Mouse (Mus musculus) kidney, embryonic 15.5 days (tissue): ENCODE data around the gene Zdhhc21. TPM values are rescaled to one million over a fixed set of nuclear protein-coding genes. Genes with fewer than 3 reads are reported as not detected.
A peak's percentile ranks its signal among the peaks of the same experiment; 100 is the strongest.

Source experiments
- ATAC-seq: fragments of 200-750 bp; cut with Nextera tagmentation; replicated peaks from 2 replicates; pipeline ENCODE4 v1.8.0; 2017; ENCODE audit warnings: moderate TSS enrichment; ENCODE audit not compliant: low FRiP score
- H3K27ac ChIP-seq: fragments of 300-500 bp; sonication (generic); 2 replicates; pipeline ENCODE4 v1.5.1; 2015; ENCODE audit warnings: mild to moderate bottlenecking, inconsistent platforms
- H3K27me3 ChIP-seq: fragments of 300-500 bp; sonication (generic); 2 replicates; pipeline ENCODE4 v1.6.1; 2015; ENCODE audit warnings: inconsistent platforms
- H3K36me3 ChIP-seq: fragments of 300-500 bp; sonication (generic); 2 replicates; pipeline ENCODE4 v1.6.1; 2015; ENCODE audit warnings: inconsistent platforms
- H3K4me1 ChIP-seq: fragments of 300-500 bp; sonication (generic); 2 replicates; pipeline ENCODE4 v1.6.1; 2015; ENCODE audit warnings: inconsistent platforms
- H3K4me2 ChIP-seq: fragments of 300-500 bp; sonication (generic); 2 replicates; pipeline ENCODE4 v1.6.1; 2015; ENCODE audit warnings: moderate library complexity, mild to moderate bottlenecking, inconsistent platforms
- H3K4me3 ChIP-seq: fragments of 300-500 bp; sonication (generic); replicated peaks from 2 replicates; pipeline ENCODE4 v1.5.1; 2015; ENCODE audit warnings: mild to moderate bottlenecking, inconsistent platforms
- H3K9ac ChIP-seq: fragments of 300-500 bp; sonication (generic); 2 replicates; pipeline ENCODE4 v1.6.1; 2015; ENCODE audit warnings: mild to moderate bottlenecking, inconsistent platforms
- H3K9me3 ChIP-seq: fragments of 300-500 bp; sonication (generic); replicated peaks from 2 replicates; pipeline ENCODE4 v1.6.1; 2016; ENCODE audit warnings: inconsistent platforms
- WGBS: fragments of 180-500 bp; shearing (Covaris S2); methylation state at CpG from one replicate; pipeline ENCODE4 v1.1.7; 2015; ENCODE audit warnings: mixed read lengths; 5-methylcytosine and 5-hydroxymethylcytosine counted together
- polyA plus RNA-seq: library from polyadenylated mRNA; unstranded; fragments of >200 nt; fragmentation: Nextera tagmentation; extraction: Ambion mirVana; gene quantifications from 2 replicates; pipeline ENCODE4 v1.2.1, GENCODE M21; 2015

Gene Zdhhc21
- polyA plus RNA-seq, 1 experiment from 2014 or later: 13.6 TPM

DNA sequence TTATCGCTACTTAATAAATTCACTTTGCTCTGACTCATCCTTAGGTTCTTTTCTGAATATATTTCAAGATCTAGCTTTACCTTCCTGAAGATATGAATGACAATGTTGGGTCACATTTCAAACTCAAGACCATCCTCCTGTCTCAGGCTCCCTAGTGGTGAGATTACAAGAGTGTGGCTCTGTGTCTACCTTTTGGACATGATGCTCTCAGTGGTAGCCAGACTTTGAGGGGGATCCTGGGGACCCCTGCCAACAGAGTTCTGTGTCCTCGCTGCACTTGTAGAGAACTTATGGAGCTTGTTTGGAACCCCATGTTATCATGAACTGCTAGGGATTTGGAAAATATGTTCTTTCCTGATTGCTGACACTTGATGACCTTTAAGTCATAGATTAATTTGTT lies 1.7 kb upstream of the Zdhhc21 start:
- Histone ChIP-seq H3K27me3 (no peaks in the 10 kb centered on the region), H3K9ac (no peak overlapping the region), H3K36me3 (no peaks in the 10 kb centered on the region), H3K9me3 (no peaks in the 10 kb centered on the region), H3K27ac (no peak overlapping the region), H3K4me3 (no peak overlapping the region), H3K4me2 (no peak overlapping the region), H3K4me1 (peaks cover 11% of the 10 kb centered on the region; the same call in 1 of the 2 replicates)
- no peak for ATAC-seq
- 93% methylated on average over 2 of the region's 2 CpGs for WGBS

DNA sequence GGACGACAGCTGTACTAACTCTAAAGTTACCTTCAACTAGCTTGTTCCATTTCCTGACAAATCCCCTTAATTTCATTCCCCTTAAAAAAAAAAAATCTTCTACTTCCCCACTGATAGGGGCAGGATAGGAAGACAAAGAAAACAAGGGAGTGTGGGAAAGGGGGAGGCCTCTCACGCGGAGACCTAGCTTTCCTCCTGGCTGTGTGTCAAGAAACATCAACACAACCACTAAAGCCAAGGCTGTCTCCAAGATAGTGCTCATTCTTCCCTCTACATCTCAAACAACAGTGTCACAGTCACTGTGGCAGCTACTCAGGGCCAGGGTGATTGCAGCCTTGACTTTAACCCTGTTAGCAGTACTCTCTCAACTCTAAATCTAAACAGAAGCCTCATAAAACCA lies 808 bp upstream of the Zdhhc21 start:
- no peak overlapping the region for H3K27ac ChIP-seq
- H3K4me1 ChIP-seq: peaks cover 11% of the 10 kb centered on the region; the same call in 1 of the 2 replicates
- 49% methylated on average over 3 of the region's 3 CpGs for WGBS
- H3K9ac ChIP-seq: no peak overlapping the region
- H3K4me3 ChIP-seq: no peak overlapping the region
- no peaks in the 10 kb centered on the region for H3K27me3 ChIP-seq
- no peaks in the 10 kb centered on the region for H3K36me3 ChIP-seq
- no peak for ATAC-seq
- H3K9me3 ChIP-seq: no peaks in the 10 kb centered on the region
- H3K4me2 ChIP-seq: no peak overlapping the region

DNA sequence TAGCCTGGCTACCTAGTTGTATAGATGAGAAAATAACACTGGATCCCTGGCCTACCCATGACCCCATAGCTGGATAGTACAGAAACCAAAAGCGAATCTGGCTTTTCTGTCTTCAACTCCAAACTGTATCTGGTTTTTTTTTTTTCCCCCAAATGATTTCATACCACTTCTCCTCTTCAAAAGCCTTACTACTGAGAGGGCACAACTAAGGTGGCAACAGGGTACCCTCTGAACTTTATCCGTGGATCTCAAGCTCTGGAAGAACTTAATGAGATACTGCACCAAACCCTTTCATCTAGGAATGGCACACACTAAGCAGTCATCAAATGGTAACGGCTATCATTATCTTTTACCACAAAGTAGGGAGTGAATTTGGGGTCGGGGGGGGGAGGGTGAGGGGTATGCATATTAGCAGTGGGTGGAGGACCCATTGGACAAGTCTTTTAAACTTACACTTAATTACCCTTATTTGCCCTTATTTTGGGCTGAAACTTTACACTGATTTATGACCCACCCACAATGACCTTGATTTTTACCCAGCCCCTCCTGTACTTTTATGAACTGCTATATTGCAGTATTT lies 1.2 kb downstream of the Zdhhc21 start:
- no peaks in the 10 kb centered on the region for H3K27me3 ChIP-seq
- 27% methylated on average over 4 of the region's 4 CpGs for whole genome bisulfite sequencing
- no peaks in the 10 kb centered on the region for H3K36me3 ChIP-seq
- H3K9ac ChIP-seq: peak overlapping the region; percentile 72; the same call in 1 of the 2 replicates
- H3K4me2 ChIP-seq: peak overlapping the region; percentile 88
- 0 out of 2 replicates have a peak overlapping the region, but pooled peaks have one; percentile 90 for H3K27ac ChIP-seq
- ATAC-seq: 0 out of 2 replicates have a peak, but pooled peaks have one; percentile 1
- H3K4me1 ChIP-seq: peaks cover 11% of the 10 kb centered on the region; the same call in 1 of the 2 replicates
- peak overlapping the region; percentile 84 for H3K4me3 ChIP-seq
- no peaks in the 10 kb centered on the region for H3K9me3 ChIP-seq

DNA sequence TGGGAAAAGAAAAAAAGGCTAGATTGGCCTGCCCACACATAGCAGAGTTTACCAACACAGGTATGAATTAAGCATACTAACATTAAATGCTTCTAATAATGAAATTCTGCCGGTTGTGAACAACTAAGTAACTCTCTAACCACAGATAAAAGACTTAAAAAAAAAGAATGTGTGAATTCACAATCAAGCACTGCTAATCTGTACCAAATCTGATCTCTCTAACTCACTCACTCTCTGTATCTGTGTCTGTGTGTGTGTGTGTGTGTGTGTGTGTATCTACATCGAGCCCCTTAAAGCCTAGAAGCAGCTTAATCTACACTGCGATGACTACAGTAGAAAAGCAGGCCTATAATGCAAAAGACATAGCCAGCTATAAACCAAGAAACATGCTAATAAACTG lies 2.8 kb downstream of the Zdhhc21 start:
- no peak overlapping the region for H3K27ac ChIP-seq
- H3K4me1 ChIP-seq: peaks cover 11% of the 10 kb centered on the region; the same call in 1 of the 2 replicates
- ATAC-seq: no peak
- H3K36me3 ChIP-seq: peaks cover 5% of the 10 kb centered on the region; the same call in 1 of the 2 replicates
- H3K4me2 ChIP-seq: no peak overlapping the region
- 87% methylated on average over 3 of the region's 3 CpGs for WGBS
- H3K4me3 ChIP-seq: no peak overlapping the region
- no peaks in the 10 kb centered on the region for H3K27me3 ChIP-seq
- no peaks in the 10 kb centered on the region for H3K9me3 ChIP-seq
- no peak overlapping the region for H3K9ac ChIP-seq

DNA sequence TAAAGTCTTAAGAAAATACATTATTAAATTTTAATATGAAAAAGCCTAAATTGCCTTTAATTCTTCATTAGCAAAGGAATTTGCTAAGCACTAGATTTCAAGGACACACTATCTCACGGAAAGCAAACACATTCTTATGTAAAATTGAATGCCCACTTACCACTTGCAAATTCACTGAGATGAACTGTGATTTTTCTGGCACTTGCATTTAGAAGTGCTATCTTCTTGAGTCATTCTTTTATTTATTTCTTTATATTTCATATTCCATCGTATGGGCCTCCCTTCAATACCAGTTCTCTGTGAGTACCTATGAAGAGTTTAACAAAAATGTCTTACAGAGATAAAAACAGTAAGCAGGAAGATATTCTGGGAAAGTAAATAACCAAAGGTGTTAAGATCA lies 5.9 kb downstream of the Zdhhc21 start:
- Histone ChIP-seq H3K27ac (no peak overlapping the region), H3K36me3 (peaks cover 5% of the 10 kb centered on the region; the same call in 1 of the 2 replicates), H3K4me1 (0 out of 2 replicates have a peak, but pooled peaks cover 6% of the 10 kb centered on the region), H3K9ac (no peak overlapping the region), H3K4me3 (no peak overlapping the region), H3K9me3 (no peaks in the 10 kb centered on the region), H3K4me2 (no peak overlapping the region), H3K27me3 (no peaks in the 10 kb centered on the region)
- no peak for ATAC-seq
- WGBS: 91% methylated on average over 2 of the region's 2 CpGs

DNA sequence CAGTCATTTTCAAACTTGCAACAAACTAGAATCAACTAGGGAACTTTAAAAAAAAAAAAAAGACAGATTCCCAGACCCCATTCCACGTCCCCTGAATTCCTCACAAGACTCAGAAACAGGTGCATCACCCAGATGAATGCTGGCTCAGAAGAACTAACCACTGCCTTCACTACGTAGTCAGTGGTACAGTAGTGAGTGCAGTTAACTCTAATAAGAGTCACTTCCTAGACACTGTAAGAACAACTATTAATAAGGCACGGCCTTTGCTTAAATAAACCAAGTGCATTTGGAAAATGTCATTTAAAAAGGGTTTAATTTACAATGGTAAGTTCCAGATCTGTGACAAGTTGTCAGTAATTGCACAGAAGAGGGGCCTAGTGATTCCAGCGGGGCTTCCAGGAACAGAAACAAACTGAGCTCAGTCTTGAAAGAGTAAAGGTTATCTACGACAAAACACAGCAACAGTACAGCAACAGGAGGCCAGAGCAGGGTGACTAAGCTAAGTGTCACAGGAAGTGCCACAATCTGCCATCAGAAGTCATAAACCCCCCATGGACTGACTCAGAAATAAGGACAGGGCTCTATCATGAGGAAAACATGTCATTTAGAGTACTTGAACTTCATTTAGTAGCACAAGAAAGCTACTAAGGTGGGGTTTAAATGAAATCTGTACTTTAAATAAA lies 11.1 kb downstream of the Zdhhc21 start:
- no peaks in the 10 kb centered on the region for H3K27me3 ChIP-seq
- H3K9me3 ChIP-seq: no peaks in the 10 kb centered on the region
- H3K4me3 ChIP-seq: no peak overlapping the region
- no peak overlapping the region for H3K4me2 ChIP-seq
- H3K4me1 ChIP-seq: no peaks in the 10 kb centered on the region
- H3K9ac ChIP-seq: no peak overlapping the region
- ATAC-seq: no peak
- H3K36me3 ChIP-seq: peaks cover 12% of the 10 kb centered on the region; the same call in 1 of the 2 replicates
- 56% methylated on average over 5 of the region's 5 CpGs for WGBS
- no peak overlapping the region for H3K27ac ChIP-seq

DNA sequence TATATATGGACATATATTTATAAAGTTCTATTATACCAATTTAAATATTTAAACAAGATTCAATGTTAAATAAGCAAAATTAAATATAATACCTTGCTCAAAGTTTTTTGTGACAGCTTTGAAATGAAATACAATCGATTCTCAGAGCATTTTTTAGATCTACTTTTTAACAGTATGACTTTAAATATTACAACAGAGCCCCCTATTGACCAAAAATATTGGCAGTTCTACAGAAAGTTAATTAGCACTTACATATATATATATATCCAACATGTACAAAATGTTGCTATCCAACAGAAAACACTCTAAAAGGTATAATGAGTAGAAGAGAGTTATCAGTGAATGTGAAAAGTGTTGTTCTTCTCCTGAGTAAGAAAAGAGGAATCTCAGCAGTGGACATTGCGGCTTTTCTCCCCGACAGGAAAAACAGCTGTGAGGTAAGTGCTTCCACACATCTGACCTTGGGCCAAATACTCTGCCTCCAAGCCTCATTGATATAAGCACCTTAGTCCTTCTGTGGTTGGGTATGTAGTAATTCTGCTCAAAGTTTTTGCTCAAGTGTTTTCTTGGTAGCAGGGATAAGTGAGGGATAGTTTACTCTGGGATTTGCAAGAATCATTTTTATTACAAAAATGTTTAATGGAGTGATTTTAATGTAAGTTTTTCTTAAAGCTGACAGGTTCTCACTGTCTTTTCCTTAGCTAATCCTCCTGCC lies 22.1 kb downstream of the Zdhhc21 start:
- H3K4me1 ChIP-seq: no peaks in the 10 kb centered on the region
- no peaks in the 10 kb centered on the region for H3K27me3 ChIP-seq
- no peak overlapping the region for H3K4me3 ChIP-seq
- H3K9ac ChIP-seq: no peak overlapping the region
- H3K9me3 ChIP-seq: no peaks in the 10 kb centered on the region
- no peak for ATAC-seq
- H3K36me3 ChIP-seq: peaks cover 44% of the 10 kb centered on the region
- no peak overlapping the region for H3K4me2 ChIP-seq
- 81% methylated on average over 3 of the region's 3 CpGs for WGBS
- H3K27ac ChIP-seq: no peak overlapping the region

DNA sequence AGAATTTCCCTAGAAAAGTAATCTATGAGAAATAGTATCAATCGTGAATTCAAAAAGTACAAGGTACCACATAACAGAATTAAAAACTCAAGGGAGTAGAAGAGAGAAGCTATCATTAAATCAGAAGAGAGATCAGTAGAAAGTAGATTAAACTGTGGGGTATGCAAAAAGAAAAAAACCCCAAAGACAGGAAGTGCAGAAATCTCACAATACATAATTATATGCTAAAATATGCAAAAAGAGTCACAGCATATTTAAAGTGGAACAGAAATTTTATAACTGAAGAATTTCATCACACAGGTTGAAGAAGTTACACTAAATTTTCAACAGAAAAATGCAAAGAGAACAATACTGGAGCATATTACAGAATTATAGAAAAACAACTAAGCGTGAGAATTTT lies 28.6 kb downstream of the Zdhhc21 start:
- Histone ChIP-seq H3K4me2 (no peak overlapping the region), H3K9ac (no peak overlapping the region), H3K27ac (no peak overlapping the region), H3K36me3 (peaks cover 20% of the 10 kb centered on the region), H3K27me3 (no peaks in the 10 kb centered on the region), H3K4me3 (no peak overlapping the region), H3K4me1 (no peaks in the 10 kb centered on the region), H3K9me3 (no peaks in the 10 kb centered on the region)
- WGBS: 97% methylated on average over 2 of the region's 2 CpGs
- no peak for ATAC-seq

DNA sequence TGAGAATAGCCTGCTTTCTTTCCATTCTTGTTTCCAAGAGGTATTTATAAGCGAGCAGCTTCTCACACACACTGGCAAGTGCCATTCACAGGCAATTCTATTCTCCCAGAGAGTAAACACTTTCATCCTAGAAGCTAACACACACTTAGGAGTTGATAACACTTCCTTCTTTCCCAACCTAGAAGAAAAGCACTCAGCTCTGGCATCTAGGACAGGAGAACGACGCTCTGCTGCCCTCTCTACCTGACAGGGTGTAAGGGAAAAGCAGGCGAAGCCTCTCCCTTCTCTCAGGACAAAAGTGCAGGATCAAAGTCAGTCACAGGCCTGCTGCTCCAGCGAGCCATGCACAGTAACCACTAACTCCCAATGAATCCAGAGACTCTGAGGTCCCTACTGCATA lies 30.3 kb downstream of the Zdhhc21 start:
- Histone ChIP-seq H3K27ac (no peak overlapping the region), H3K4me3 (no peak overlapping the region), H3K4me2 (no peak overlapping the region), H3K9ac (no peak overlapping the region), H3K9me3 (no peaks in the 10 kb centered on the region), H3K4me1 (no peaks in the 10 kb centered on the region), H3K36me3 (peaks cover 11% of the 10 kb centered on the region), H3K27me3 (no peaks in the 10 kb centered on the region)
- WGBS: 50% methylated on average over 5 of the region's 5 CpGs
- no peak for ATAC-seq

DNA sequence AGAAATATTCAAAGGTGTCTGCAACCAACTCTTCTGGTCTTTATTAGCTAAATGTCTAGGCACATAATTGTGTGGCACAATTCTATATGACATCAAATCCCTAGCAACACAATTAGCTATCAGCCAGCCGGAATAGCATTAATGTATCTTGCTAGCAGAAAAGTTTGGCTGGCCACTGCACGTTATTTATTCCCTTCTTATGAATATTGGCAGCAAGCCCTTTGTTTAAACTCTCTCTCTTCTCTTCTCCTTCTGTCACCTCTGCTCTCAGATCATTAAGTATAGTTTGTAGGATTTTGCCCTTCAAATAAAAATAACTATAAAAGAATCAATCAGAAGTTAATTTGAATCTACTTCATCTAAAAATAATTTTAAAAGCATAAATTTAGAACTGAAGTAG lies 32.8 kb downstream of the Zdhhc21 start:
- no peak for ATAC-seq
- Histone ChIP-seq H3K36me3 (peaks cover 5% of the 10 kb centered on the region), H3K4me2 (no peak overlapping the region), H3K4me1 (no peaks in the 10 kb centered on the region), H3K4me3 (no peak overlapping the region), H3K27ac (no peak overlapping the region), H3K27me3 (no peaks in the 10 kb centered on the region), H3K9ac (no peak overlapping the region), H3K9me3 (no peaks in the 10 kb centered on the region)
- 61% methylated on average over 2 of the region's 2 CpGs for WGBS

DNA sequence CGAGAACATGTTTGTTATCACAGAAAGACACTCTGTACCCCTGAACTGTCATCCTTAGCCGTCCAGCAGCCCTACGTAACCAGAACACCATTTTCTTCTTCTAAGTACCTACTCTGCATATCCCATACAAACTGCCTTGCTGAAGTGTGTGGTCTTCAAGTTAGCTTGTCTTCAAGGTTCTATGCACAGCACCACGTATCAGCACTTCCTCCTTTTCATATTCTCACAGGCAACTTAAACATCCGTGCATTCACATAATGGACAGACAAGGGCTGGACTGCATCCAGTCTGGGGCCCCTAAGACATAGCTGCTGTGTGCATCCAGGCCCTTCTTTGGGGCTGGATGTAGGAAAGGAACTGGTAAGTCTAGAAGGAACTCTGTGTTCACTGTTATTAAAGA lies 41.9 kb downstream of the Zdhhc21 start:
- 91% methylated on average over 5 of the region's 5 CpGs for WGBS
- no peak for ATAC-seq
- H3K27ac ChIP-seq: no peak overlapping the region
- no peak overlapping the region for H3K9ac ChIP-seq
- no peak overlapping the region for H3K4me3 ChIP-seq
- 0 out of 2 replicates have a peak, but pooled peaks cover 3% of the 10 kb centered on the region for H3K4me1 ChIP-seq
- H3K36me3 ChIP-seq: 0 out of 2 replicates have a peak, but pooled peaks cover 8% of the 10 kb centered on the region
- no peaks in the 10 kb centered on the region for H3K27me3 ChIP-seq
- no peak overlapping the region for H3K4me2 ChIP-seq
- H3K9me3 ChIP-seq: no peaks in the 10 kb centered on the region

DNA sequence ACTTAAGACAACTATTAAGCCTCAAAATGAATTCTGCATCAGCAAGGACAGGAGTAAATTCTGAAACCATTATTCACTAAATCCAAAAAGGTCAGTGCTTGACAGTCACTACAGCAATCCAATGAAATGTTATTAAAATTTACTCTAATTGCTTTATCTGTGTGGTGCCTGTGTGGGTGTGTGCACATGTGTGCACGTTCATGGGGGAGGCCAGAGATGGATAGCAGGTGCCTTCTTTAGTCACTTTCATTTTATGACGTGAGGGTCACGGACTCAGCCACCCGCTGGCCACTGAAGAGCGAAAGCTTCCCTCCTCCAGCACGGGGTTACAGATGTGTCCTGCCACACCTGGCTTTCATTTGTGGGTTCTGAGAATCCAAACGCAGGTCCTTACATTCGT lies 43.4 kb downstream of the Zdhhc21 start:
- 64% methylated on average over 8 of the region's 8 CpGs for WGBS
- Histone ChIP-seq H3K27ac (no peak overlapping the region), H3K27me3 (no peaks in the 10 kb centered on the region), H3K4me3 (no peak overlapping the region), H3K4me2 (no peak overlapping the region), H3K9ac (no peak overlapping the region), H3K9me3 (no peaks in the 10 kb centered on the region), H3K4me1 (0 out of 2 replicates have a peak, but pooled peaks cover 3% of the 10 kb centered on the region), H3K36me3 (0 out of 2 replicates have a peak, but pooled peaks cover 9% of the 10 kb centered on the region)
- ATAC-seq: no peak
